Mouse (Mus musculus) liver, embryonic 14.5 days (tissue): ENCODE results near the gene Syne1. TPM values are rescaled to one million over a fixed set of nuclear protein-coding genes. Genes with fewer than 3 reads are reported as not detected.

Experiments
- ATAC-seq: fragments of 200-750 bp; cut with Nextera tagmentation; 2 replicates; pipeline ENCODE4 v1.8.0; 2017; ENCODE audit warnings: moderate number of reproducible peaks, mild to moderate bottlenecking, moderate library complexity; ENCODE audit not compliant: insufficient read depth
- DNase-seq, 3 experiments: peaks; one replicate each; pipeline ENCODE4 v3.0.0-alpha.2; 2012 to 2013; ENCODE audit warnings: low read depth in 3 of 3, low spot score in 3 of 3
- H3K27ac ChIP-seq: fragments of 300-500 bp; sonication (generic); 2 replicates; pipeline ENCODE4 v1.5.1; 2014; ENCODE audit warnings: moderate library complexity, mild to moderate bottlenecking, control low read depth, inconsistent platforms
- H3K27me3 ChIP-seq: fragments of 300-500 bp; sonication (generic); 2 replicates; pipeline ENCODE4 v1.6.1; 2014; ENCODE audit warnings: mild to moderate bottlenecking, low read length, moderate library complexity; ENCODE audit not compliant: control insufficient read depth, insufficient read depth
- H3K36me3 ChIP-seq: fragments of 300-500 bp; sonication (generic); replicated peaks from 2 replicates; pipeline ENCODE4 v1.6.1; 2014; ENCODE audit warnings: low read depth; ENCODE audit not compliant: control insufficient read depth, insufficient read depth
- H3K4me1 ChIP-seq, 2 experiments: fragments of 200-500 bp in 1 of 2; fragments of 300-500 bp in 1 of 2; sonication (generic) in 1 of 2; replicated peaks; 2 replicates each; pipeline ENCODE4 v1.6.1; 2012 to 2014; ENCODE audit warnings: antibody characterized with exemption in 1 of 2, inconsistent platforms in 1 of 2, low read length in 1 of 2; ENCODE audit not compliant: control insufficient read depth in 2 of 2, insufficient read depth in 2 of 2
- H3K4me2 ChIP-seq: fragments of 300-500 bp; sonication (generic); 2 replicates; pipeline ENCODE4 v1.6.1; 2014; ENCODE audit warnings: low read depth, mild to moderate bottlenecking, control low read depth, moderate library complexity
- H3K4me3 ChIP-seq, 2 experiments: fragments of 200-500 bp in 1 of 2; fragments of 300-500 bp in 1 of 2; sonication (generic) in 1 of 2; 2 replicates each; pipeline ENCODE4 v1.5.1; 2012 to 2014; ENCODE audit warnings: low read depth in 2 of 2, low read length in 2 of 2, mild to moderate bottlenecking in 2 of 2, control low read depth in 1 of 2, inconsistent platforms in 1 of 2, moderate library complexity in 1 of 2; ENCODE audit not compliant: insufficient read depth in 1 of 2
- H3K9ac ChIP-seq: fragments of 300-500 bp; sonication (generic); replicated peaks from 2 replicates; pipeline ENCODE4 v1.6.1; 2014; ENCODE audit warnings: mild to moderate bottlenecking, control low read depth, moderate library complexity
- H3K9me3 ChIP-seq: fragments of 300-500 bp; sonication (generic); 2 replicates; pipeline ENCODE4 v1.6.1; 2016; ENCODE audit warnings: low read length, mixed read lengths; ENCODE audit not compliant: control insufficient read depth
- CTCF ChIP-seq: IDR thresholded peaks from 2 replicates; pipeline ENCODE4 v1.5.1; 2016; ENCODE audit warnings: antibody characterized with exemption, low read depth, control low read depth
- EP300 ChIP-seq: IDR thresholded peaks from 2 replicates; pipeline ENCODE4 v1.6.1; 2016; ENCODE audit warnings: antibody characterized with exemption, low read depth
- WGBS: fragments of 180-500 bp; shearing (Covaris S2); extraction: QIAGEN DNeasy Blood & Tissue Kit; methylation state at CpG from one replicate; pipeline ENCODE4 v1.1.7; 2014; ENCODE audit not compliant: insufficient replicate concordance; 5-methylcytosine and 5-hydroxymethylcytosine counted together
- polyA plus RNA-seq, 2 experiments: library from polyadenylated mRNA; depleted of rRNA in 1 of 2; stranded (reverse) in 1 of 2; unstranded in 1 of 2; fragments of >200 nt; fragmentation: Nextera tagmentation in 1 of 2; extraction: Ambion mirVana in 1 of 2; gene quantifications; 2 replicates each; pipeline versions ENCODE4 v1.2.1 to v1.2.3; 2012 to 2014

Gene Syne1
- polyA plus RNA-seq, 2 experiments, result 3.1 to 3.6 TPM

- TF ChIP-seq CTCF (no peak), EP300 (no peak)
- DNase-seq (no peak), ATAC-seq (no peak)
- 72% methylated on average over 5 of the region's 5 CpGs for WGBS
- no peaks in the 10 kb centered on the region for H3K27me3 ChIP-seq
- H3K4me1 ChIP-seq, result no peaks in the 10 kb centered on the region
- H3K4me3 ChIP-seq, result no peak overlapping the region
- no peaks in the 10 kb centered on the region; the same call in 1 of the 2 replicates for H3K36me3 ChIP-seq
- H3K27ac ChIP-seq, result no peak overlapping the region
- H3K9ac ChIP-seq, result no peak overlapping the region
- H3K9me3 ChIP-seq, result no peaks in the 10 kb centered on the region
- no peak overlapping the region for H3K4me2 ChIP-seq
These were observed 435.1 kb downstream of the Syne1 start for GRCm38 (mm10) chr10:5116155-5116554.

GRCm38 (mm10) chr10:5110773-5111172 is 440.5 kb downstream of the Syne1 start:
- TF ChIP-seq CTCF (no peak), EP300 (no peak)
- Histone ChIP-seq H3K9ac (no peak overlapping the region), H3K4me3 (no peak overlapping the region), H3K27ac (no peak overlapping the region), H3K4me2 (no peak overlapping the region), H3K27me3 (no peaks in the 10 kb centered on the region), H3K9me3 (no peaks in the 10 kb centered on the region), H3K36me3 (no peaks in the 10 kb centered on the region; the same call in 1 of the 2 replicates), H3K4me1 (no peaks in the 10 kb centered on the region)
- no peak for DNase-seq
- WGBS, result 77% methylated on average over 5 of the region's 5 CpGs
- ATAC-seq, result no peak

DNA sequence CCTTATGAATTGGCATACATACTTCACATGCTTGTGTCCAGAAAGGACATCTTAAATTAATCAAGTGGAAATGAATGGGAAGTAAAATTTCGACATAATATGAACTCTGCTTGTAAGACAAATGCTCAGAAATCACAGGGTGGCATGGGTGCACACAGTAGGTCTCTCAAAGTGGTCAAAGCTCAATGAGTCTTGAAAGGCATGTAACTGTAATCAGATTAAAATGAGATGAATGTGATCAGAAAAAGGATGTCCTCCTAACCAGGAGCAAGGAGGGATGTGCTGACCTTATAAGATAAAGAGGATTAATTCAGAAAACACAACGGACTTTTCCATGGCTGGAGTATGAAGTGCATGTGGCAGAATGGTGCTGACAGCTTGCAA is 453.5 kb downstream of the Syne1 start:
- Histone ChIP-seq H3K27me3 (no peaks in the 10 kb centered on the region), H3K4me1 (no peaks in the 10 kb centered on the region), H3K9ac (no peak overlapping the region), H3K4me3 (no peak overlapping the region), H3K27ac (no peak overlapping the region), H3K4me2 (no peak overlapping the region), H3K36me3 (no peaks in the 10 kb centered on the region), H3K9me3 (no peaks in the 10 kb centered on the region)
- DNase-seq, result no peak
- no peak for TF ChIP-seq EP300
- TF ChIP-seq CTCF, result no peak
- ATAC-seq, result no peak
- 62% methylated on average over 2 of the region's 2 CpGs for WGBS

DNA sequence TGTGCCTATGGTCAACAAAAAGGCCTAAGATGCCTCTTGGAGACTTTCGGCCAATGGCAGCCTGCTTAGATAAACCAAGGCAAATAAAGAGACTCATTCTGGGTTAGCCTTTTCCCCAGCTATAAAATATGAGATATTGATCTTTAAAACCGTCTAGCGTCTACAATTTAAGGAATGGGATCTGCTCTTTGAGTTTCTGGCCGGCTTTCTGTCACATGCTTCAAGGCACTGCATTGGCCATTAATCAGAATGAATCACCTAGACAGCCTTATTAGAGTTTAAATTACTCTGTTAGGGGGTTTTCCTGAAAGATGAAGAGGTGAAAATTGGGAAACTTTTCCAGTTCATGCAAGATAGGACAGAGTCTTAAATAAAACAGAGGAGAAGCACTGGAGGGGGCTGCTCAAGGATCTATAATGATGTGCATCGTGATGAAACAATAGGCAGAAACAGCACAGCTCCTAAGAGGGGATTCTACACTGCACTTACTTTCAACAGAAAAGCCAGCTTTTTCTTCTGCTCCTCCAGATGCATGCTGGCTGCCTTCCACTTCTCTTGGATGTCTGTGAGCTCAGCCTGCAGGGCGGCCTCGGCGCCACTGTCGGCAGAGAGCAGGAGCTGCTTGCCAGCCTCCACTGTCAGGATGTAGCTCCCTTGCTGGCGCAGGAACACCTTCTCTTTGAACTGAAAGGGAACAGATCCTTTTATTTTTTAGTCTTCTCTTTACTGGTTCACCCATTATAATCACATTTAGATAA is 454.1 kb downstream of the Syne1 start:
- Histone ChIP-seq H3K4me1 (no peaks in the 10 kb centered on the region), H3K9me3 (no peaks in the 10 kb centered on the region), H3K27ac (no peak overlapping the region), H3K27me3 (no peaks in the 10 kb centered on the region), H3K4me3 (no peak overlapping the region), H3K9ac (no peak overlapping the region), H3K4me2 (no peak overlapping the region), H3K36me3 (no peaks in the 10 kb centered on the region)
- DNase-seq, result no peak
- ATAC-seq, result no peak
- TF ChIP-seq EP300 (no peak), CTCF (no peak)
- 70% methylated on average over 10 of the region's 10 CpGs for whole genome bisulfite sequencing

- 80% methylated on average over 4 of the region's 4 CpGs for WGBS
- Histone ChIP-seq H3K27me3 (no peaks in the 10 kb centered on the region), H3K27ac (no peak overlapping the region), H3K9ac (no peak overlapping the region), H3K36me3 (no peaks in the 10 kb centered on the region), H3K9me3 (no peaks in the 10 kb centered on the region), H3K4me2 (no peak overlapping the region), H3K4me3 (no peak overlapping the region), H3K4me1 (no peaks in the 10 kb centered on the region)
- DNase-seq (no peak), ATAC-seq (no peak)
- TF ChIP-seq CTCF (no peak), EP300 (no peak)
These were observed 462.1 kb downstream of the Syne1 start for GRCm38 (mm10) chr10:5089133-5089532.
